Mouse (Mus musculus): Measurements from ENCODE around the gene Tmem151b. TPM values are rescaled to one million over a fixed set of nuclear protein-coding genes. Genes with fewer than 3 reads are reported as not detected.

Tmem151b gene
- polyA plus RNA-seq, 1 experiment: not detected

DNA sequence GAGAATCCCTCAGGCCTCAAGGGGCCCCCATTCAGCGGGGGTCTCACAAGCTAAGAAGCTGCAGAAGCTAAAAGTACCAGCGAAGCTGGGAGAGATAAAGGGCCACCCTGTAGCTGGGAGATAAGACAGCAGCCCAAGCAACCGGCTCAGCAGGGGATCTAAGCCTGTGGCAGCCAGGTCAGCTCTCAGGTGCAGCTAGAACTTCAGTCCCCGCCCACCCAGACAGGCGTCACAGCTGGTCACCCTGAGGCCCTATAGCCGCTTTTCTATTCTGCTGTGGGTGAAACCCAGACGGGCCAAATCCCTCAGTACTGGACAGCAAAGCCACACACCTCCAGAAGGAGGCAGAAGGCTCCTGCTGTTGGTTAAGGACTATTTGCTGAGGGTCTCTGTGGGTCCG lies 44.0 kb upstream of the Tmem151b start:
- 71% methylated on average over 8 of the region's 8 CpGs for WGBS

DNA sequence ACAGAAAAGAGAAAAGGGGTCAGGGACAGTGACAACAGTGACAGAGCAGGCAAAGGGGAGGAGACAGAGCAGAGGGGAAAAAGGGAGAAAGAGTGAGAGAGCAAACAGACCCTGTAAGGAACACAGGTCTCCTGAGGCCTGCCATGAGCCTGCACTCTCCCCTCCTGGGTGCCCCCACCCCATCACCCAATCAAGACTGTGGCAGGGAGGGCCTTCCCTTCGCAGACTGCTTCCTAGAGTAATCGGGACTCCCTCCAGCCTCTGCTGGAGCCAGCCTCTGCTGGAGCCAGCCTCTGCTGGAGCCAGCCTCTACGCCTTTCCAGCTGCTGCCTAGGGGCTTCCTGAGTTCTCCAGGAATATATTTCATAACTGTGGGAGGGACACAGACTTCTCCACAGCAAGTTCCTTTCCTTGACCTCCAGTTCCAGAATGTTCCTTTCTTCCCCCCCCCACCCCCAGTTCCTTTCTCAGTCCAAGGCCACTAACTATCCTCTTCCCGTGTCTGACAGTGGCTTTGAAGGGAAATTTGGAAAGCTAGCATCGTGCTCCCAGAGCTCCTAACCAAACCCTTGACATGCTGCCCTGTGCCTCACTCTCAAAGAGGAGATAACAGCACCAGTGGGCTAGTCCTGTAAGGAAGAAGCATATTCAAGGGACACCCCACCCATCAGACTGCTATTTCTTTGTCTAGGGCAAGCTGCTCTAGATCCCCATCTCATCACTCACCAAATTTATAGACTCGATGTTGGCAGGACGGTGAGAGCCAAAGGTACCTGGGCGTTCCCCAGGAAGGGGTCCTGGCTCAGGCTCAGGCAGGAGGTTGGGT lies 43.3 kb upstream of the Tmem151b start:
- peak overlapping the region; percentile 21; the same call in 1 of the 2 replicates for H3K27ac ChIP-seq (ENCODE audit: insufficient read depth, low read depth, low read length)
- H3K4me3 ChIP-seq (ENCODE audit: insufficient read depth, low read depth, low read length): 0 out of 2 replicates have a peak overlapping the region, but pooled peaks have one; percentile 1
- H3K4me1 ChIP-seq (ENCODE audit: control insufficient read depth, insufficient read depth, low read length): peaks cover 52% of the 10 kb centered on the region
- WGBS: 59% methylated on average over 8 of the region's 8 CpGs
- TF ChIP-seq CTCF (IDR thresholded peaks at IDR 0.05; ENCODE audit: insufficient read depth, low read depth, low read length) (no peak), POLR2A (IDR thresholded peaks at IDR 0.05; ENCODE audit: insufficient read depth, low read depth, low read length) (no peak)

More for the DNA sequence above, 44.0 kb upstream of the Tmem151b start:
- Histone ChIP-seq H3K27ac (ENCODE audit: insufficient read depth, low read depth, low read length) (no peak overlapping the region), H3K4me3 (ENCODE audit: insufficient read depth, low read depth, low read length) (no peak overlapping the region), H3K4me1 (ENCODE audit: control insufficient read depth, insufficient read depth, low read length) (peaks cover 52% of the 10 kb centered on the region)
- TF ChIP-seq CTCF (IDR thresholded peaks at IDR 0.05; ENCODE audit: insufficient read depth, low read depth, low read length) (no peak), POLR2A (IDR thresholded peaks at IDR 0.05; ENCODE audit: insufficient read depth, low read depth, low read length) (no peak)

DNA sequence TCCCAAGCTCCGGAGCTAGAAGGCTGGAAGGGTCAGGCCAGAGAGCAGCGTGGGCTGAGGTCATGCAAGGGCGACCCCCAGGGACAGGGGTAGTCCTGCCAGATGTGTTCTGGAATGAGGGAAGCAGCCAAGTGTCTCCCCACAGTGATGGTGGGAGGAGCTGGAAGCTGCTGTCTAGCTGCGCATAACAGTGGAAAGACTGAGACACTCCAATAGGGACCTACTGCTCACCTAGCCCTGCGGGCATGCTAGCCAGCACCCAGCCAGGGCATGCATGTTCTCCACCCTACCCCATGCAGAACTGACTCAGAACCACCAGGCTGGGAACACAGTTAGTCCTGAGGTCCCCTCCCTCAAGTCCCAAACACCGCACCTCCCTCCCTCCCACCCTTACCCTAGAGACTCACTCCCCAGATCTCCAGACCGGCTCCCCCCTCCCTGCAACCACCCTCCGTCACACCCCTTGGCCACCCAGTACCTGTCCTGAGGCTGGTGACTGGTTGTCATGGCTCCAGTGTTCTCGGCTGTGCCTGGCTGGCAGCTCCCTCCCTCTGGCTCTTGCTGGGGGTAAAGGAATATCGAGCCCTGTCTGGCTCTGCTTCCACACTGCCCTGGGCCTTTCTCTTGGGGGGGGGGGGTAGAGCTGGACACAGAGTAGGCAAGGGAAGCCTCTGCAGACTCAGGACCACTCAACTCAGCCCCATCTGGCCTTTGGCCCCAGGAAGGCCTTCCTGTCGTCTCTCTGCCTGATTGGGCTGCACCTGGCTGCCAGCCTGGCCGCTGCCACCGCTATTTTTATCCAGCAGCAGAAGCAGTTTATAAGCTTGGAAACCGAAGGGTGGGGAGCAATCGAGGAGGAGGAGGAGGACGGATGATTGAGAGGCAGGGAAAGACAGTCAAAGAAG lies 42.5 kb upstream of the Tmem151b start:
- peaks cover 48% of the 10 kb centered on the region for H3K4me1 ChIP-seq (ENCODE audit: control insufficient read depth, insufficient read depth, low read length)
- H3K27ac ChIP-seq (ENCODE audit: insufficient read depth, low read depth, low read length): peak overlapping the region; percentile 21; the same call in 1 of the 2 replicates
- TF ChIP-seq CTCF (IDR thresholded peaks at IDR 0.05; ENCODE audit: insufficient read depth, low read depth, low read length) (no peak), POLR2A (IDR thresholded peaks at IDR 0.05; ENCODE audit: insufficient read depth, low read depth, low read length) (no peak)
- 0 out of 2 replicates have a peak overlapping the region, but pooled peaks have one; percentile 1 for H3K4me3 ChIP-seq (ENCODE audit: insufficient read depth, low read depth, low read length)
- 39% methylated on average over 16 of the region's 16 CpGs for WGBS

DNA sequence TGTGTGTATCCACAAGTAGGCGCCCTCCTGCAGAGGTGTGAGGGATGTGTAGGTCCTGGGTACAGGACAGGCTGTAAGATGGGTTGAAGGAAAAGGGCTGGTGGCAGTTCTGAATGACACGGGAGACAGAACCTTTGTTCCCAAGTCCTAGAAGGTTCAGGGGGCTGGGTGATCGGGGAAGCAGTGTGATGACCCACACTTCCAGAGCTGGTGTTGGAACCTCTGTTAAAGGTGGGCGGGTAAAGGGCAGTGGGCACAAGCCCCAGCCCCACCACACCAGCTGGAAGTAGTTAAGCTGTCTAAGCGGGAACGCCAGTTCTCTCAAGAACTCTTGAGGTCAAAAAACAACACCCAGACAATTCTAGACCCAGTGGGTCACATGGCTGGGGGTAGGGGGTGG lies 40.9 kb upstream of the Tmem151b start:
- 88% methylated on average over 6 of the region's 6 CpGs for WGBS
- TF ChIP-seq CTCF (IDR thresholded peaks at IDR 0.05; ENCODE audit: insufficient read depth, low read depth, low read length) (no peak), POLR2A (IDR thresholded peaks at IDR 0.05; ENCODE audit: insufficient read depth, low read depth, low read length) (no peak)
- H3K4me3 ChIP-seq (ENCODE audit: insufficient read depth, low read depth, low read length): no peak overlapping the region
- H3K4me1 ChIP-seq (ENCODE audit: control insufficient read depth, insufficient read depth, low read length): peaks cover 41% of the 10 kb centered on the region
- H3K27ac ChIP-seq (ENCODE audit: insufficient read depth, low read depth, low read length): no peak overlapping the region

DNA sequence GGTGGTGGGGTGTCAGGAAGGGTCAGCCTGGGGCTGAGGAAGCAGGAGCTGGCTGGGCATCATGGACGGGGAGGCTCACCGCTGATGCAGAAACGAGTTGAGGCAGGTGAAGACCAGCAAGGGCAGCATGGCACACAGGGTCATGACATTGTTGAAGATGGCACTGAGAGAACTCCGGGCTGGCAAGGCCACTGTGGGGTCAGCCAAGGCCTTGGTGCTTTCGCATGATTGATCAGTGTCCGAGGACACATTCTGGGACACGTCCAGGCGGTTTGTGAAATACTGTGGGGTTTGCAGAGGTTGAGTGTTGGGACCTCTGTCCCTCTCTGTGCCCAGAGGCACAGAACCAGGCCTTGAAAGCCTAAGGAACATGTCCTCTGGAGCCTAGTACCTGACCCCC lies 40.4 kb upstream of the Tmem151b start:
- 94% methylated on average over 8 of the region's 8 CpGs for WGBS

DNA sequence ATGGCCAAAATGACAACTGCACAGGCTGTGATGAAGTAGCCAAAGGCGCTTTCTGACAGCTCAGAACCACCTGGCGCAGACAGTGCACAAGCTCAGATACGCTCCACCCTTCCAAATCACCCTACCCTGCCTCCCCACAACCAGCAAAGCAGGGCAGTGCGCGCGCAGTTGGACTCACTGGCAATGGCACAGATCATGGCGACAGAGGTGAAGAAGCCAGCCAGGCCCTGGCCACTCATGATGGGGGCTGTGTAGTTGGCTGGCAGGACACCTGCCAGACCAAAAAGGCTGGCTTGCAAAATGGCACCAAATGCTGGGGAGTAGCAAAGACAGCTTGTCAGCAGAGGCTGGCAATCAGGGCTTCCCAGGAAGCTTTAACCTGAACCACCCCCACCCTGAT lies 39.8 kb upstream of the Tmem151b start:
- peaks cover 43% of the 10 kb centered on the region for H3K4me1 ChIP-seq (ENCODE audit: control insufficient read depth, insufficient read depth, low read length)
- 98% methylated on average over 7 of the region's 7 CpGs for WGBS
- H3K27ac ChIP-seq (ENCODE audit: insufficient read depth, low read depth, low read length): no peak overlapping the region
- no peak overlapping the region for H3K4me3 ChIP-seq (ENCODE audit: insufficient read depth, low read depth, low read length)
- TF ChIP-seq POLR2A (IDR thresholded peaks at IDR 0.05; ENCODE audit: insufficient read depth, low read depth, low read length) (no peak), CTCF (IDR thresholded peaks at IDR 0.05; ENCODE audit: insufficient read depth, low read depth, low read length) (no peak)

More for the DNA sequence above, 40.4 kb upstream of the Tmem151b start:
- H3K4me1 ChIP-seq (ENCODE audit: control insufficient read depth, insufficient read depth, low read length): peaks cover 40% of the 10 kb centered on the region
- TF ChIP-seq CTCF (IDR thresholded peaks at IDR 0.05; ENCODE audit: insufficient read depth, low read depth, low read length) (no peak), POLR2A (IDR thresholded peaks at IDR 0.05; ENCODE audit: insufficient read depth, low read depth, low read length) (no peak)
- H3K27ac ChIP-seq (ENCODE audit: insufficient read depth, low read depth, low read length): no peak overlapping the region
- no peak overlapping the region for H3K4me3 ChIP-seq (ENCODE audit: insufficient read depth, low read depth, low read length)

DNA sequence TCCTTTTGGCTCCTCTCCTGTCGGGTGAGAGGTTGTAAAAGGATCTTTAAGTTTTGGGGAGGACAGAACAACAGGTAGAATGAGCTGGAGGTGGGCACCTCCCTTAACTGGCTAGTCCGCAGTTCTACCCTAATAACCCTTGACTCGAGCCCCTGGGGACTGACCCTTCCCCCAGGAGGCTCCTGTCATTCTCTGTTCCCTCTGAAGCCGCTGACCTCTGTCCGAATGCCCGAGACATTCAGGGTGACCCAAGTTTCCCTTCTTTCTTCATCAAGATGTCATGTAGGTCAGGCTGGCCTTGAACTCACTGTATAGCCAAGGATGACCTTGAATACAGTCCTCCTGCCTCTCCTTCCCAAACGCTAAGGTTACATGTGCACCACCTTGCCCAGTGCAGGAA lies 38.9 kb upstream of the Tmem151b start:
- H3K4me3 ChIP-seq (ENCODE audit: insufficient read depth, low read depth, low read length): no peak overlapping the region
- H3K27ac ChIP-seq (ENCODE audit: insufficient read depth, low read depth, low read length): no peak overlapping the region
- no peak for TF ChIP-seq POLR2A (IDR thresholded peaks at IDR 0.05; ENCODE audit: insufficient read depth, low read depth, low read length)
- no peak for TF ChIP-seq CTCF (IDR thresholded peaks at IDR 0.05; ENCODE audit: insufficient read depth, low read depth, low read length)
- 97% methylated on average over 7 of the region's 7 CpGs for WGBS
- peaks cover 42% of the 10 kb centered on the region for H3K4me1 ChIP-seq (ENCODE audit: control insufficient read depth, insufficient read depth, low read length)

DNA sequence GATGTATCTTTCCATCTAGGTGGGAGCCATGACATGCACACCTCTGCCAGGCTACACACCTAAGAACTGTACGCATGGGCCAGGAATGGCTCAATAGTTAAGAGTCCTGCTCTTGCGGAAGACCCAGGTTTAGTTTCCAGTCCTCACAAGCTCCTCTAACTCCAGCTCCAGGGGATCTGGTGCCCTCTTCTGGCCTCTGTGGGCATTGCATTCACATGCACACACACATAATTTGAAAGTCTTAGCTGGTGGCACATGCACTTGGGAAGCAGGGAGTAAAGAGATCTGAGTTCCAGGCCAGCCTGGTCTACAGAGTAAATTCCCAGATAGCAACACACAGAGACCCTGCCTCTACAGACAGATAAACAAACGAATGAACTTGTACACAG lies 37.0 kb upstream of the Tmem151b start:
- no peak overlapping the region for H3K4me3 ChIP-seq (ENCODE audit: insufficient read depth, low read depth, low read length)
- peaks cover 25% of the 10 kb centered on the region for H3K4me1 ChIP-seq (ENCODE audit: control insufficient read depth, insufficient read depth, low read length)
- 97% methylated on average over 3 of the region's 3 CpGs for WGBS
- no peak overlapping the region for H3K27ac ChIP-seq (ENCODE audit: insufficient read depth, low read depth, low read length)
- no peak for TF ChIP-seq POLR2A (IDR thresholded peaks at IDR 0.05; ENCODE audit: insufficient read depth, low read depth, low read length)
- no peak for TF ChIP-seq CTCF (IDR thresholded peaks at IDR 0.05; ENCODE audit: insufficient read depth, low read depth, low read length)
